Mouse (Mus musculus) bone marrow macrophage, adult 2 months (primary cell): Measurements from ENCODE around the gene Snx9.

Source experiments
- CTCF ChIP-seq: IDR thresholded peaks from 2 replicates; pipeline ENCODE4 v1.5.1; 2012; ENCODE audit warnings: low read depth, mild to moderate bottlenecking, low read length, moderate library complexity
- POLR2A ChIP-seq: IDR thresholded peaks from 2 replicates; pipeline ENCODE4 v1.6.1; 2012; ENCODE audit warnings: mild to moderate bottlenecking, low read depth, low read length, borderline replicate concordance

GRCm38 (mm10) chr17:5901381-5901780, 60.3 kb downstream of the Snx9 start:
- TF ChIP-seq CTCF (no peak), POLR2A (no peak)
